Mouse (Mus musculus): Measurements from ENCODE around the gene Capn13.

Capn13 gene

DNA sequence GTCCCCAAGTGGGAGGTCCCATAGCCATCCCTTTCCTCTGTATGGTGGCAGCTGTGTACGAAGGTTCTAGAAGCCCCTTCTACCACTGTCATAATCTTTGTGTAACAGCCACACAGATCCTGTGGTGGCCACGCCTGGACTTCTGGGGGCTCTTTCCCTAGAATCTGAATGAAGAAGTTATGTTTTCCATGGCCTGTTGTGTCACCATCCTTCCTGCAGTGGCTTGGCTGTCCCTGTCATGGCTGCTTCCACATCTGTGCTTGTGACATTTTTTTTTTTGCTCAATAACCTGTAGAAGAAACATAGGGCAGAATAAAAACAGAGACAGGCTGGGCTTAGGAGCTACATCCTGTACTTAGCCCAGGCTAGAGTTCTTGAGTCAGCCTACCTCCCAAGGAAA, at the start of gene Capn13:
Capn13 (minus strand) TSS at position 5 of the 400 bp plus-strand sequence.
- DNase-seq (ENCODE audit: low spot score in 2 of 2) = no peak

DNA sequence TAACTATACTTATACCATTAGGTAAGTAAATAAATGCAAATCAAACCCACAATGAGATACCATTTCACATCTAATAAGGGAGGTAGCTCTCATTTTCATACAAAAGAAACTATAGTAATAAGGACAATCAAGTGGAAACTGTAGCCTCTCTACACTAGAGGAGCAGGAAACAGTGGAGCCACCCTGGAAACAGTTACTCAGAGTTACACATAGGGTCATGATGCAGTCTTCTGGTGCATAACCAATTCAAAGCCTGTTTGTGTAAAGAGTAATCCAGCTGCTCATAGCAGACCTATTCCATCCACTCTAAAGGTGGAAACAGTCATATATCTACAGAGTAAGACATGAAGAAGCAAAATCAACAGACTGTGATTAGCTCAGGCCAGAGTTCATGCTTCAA, 48.4 kb upstream of the Capn13 start:
- DNase-seq (ENCODE audit: low spot score in 2 of 2) = no peak

DNA sequence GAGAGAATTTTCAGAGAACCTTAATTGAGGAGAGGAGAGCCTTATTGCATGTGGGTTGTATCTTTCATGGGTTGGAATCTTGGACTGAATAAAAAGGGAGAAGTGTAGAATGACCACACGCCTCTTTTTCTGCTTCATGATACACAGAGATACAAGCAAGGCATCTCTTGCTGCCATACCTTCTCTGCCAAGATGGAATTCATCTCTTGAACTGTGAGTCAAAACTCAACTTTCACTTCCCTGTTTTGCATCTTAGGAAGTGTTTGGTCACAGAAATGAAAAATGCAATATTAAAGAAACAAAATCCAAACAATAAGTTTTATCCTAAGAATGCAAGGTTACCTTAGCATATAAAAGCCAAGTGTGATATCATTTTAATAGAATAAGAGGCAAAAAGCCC, 40.1 kb upstream of the Capn13 start:
- no peak for DNase-seq (ENCODE audit: low spot score in 2 of 2)

DNA sequence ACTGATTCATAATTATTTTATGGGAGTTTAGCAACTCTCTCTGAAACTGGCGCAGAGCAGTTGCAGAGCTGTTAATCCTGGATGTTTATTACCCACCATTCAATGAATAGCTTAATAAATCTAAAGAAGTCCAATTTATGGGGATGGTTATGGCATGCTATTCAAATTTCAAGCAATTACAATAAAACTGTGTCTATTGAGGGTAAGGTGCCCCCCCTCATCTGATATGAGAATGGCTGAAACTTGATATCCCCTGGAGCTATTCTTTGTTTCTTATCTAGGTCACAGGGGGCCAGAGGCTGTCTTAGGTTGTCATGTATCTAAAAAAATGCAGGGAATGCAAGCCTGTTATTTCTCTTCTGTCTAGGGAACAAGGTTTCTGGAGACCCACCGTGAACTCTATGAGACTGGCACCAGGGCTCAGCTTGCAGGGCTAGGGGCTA, 31.9 kb upstream of the Capn13 start:
- DNase-seq (ENCODE audit: low spot score in 2 of 2) = no peak

DNA sequence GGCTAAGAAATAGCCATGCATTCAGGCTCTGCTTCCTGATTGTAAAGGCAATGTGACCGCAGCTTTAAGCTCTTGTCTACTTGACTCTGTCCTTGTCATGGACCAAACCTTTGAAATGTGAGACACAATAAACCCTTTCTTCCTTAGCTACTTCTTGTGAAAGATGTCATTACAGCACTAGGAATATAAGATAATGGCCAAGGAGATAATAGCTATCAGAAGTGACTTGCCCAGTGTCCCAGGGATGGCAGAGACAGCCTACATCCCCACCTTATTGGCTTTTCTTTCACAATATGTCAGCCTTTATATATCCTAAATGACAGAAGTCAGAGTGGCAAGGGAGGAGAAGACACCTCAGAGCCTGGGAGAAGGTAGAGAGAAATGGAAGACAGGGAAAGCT, 31.4 kb upstream of the Capn13 start:
- DNase-seq (ENCODE audit: low spot score in 2 of 2) = no peak

DNA sequence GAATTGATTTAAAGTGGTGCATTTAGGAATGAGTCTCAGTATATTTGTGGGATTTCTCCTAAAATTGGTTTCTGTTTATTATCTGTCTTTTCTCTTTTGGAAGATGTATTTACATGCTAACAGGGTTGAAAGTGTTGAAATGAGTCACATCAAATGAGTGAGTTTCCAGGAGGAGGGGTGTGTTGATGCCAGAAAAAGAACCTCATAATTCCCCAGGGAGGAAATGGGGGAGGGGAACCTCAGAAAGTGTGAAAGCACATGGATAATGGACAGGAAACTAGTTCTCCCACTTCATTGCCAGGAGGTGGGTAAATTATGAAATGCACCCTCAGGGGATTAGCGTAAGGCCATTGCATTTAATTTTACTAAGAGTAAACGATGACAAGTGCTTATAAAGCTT, 16.7 kb upstream of the Capn13 start:
- DNase-seq (ENCODE audit: low spot score in 2 of 2) = no peak

DNA sequence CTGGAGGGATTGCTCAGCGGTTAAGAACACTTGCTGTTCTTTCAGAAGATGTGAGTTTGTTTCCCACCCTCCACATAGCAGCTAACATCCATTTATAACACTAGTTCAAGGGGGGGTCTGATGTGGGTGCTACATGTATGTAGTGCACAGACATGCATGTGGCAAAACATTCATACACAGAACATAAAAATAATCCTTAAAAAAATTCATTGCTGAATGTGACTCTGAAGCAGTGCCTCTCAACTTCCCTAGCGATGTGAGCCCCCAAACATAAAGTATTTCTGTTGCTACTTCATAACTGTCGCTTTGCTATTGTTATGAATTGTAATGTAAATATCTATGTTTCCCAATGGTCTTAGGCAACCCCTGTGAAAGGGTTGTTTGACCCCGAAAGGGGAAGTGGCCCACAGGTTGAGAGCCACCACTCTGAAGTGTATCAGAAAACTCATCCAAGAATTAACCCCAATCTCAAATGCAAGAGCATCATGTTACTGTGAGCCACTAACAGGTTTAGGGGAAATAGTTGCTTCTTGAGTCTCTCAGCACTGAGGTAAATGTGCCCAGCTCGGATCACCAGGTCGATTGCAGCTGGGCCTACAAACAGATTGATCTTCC, 15.6 kb upstream of the Capn13 start:
- DNase-seq (ENCODE audit: low spot score in 2 of 2) = no peak

DNA sequence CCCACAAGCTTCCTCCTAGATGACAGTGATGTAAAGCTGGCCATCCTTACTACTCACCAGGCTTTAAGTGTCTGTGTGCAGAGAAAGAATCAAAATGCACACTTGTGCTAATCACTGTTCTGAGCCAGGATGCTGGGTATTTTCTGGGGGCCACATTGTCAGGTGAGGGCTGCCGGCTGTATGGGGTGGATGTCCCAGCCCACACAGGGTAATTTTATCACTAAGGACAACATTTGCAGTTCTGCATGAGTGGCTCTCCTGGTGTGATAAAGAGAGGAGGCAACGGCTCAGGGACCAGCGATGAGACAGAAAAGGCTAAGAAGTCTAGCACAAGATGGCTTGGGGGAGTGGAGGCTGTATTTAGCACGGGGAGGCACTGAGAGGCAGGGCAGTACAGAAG, 11.2 kb upstream of the Capn13 start:
- DNase-seq (ENCODE audit: low spot score in 2 of 2) = no peak

DNA sequence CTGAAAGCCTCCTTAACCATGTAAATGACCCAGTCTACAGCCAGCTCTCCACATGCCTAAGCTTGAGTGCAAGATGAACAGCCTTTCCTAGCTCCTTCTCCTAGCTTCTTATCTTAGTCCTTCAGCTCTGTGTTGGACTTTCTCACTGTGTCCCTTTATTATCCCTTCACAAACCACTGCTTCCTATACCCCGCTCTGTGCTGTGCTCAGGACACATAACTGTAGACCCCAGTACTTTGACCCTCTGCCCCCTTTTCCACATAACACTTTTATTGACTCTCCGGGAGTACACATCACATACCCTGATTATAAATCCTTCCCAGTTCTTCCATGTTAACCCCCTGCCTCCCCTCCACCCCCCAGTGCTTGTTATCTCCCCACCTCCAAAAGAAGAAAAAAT, 606 bp upstream of the Capn13 start:
- no peak for DNase-seq (ENCODE audit: low spot score in 2 of 2)

DNA sequence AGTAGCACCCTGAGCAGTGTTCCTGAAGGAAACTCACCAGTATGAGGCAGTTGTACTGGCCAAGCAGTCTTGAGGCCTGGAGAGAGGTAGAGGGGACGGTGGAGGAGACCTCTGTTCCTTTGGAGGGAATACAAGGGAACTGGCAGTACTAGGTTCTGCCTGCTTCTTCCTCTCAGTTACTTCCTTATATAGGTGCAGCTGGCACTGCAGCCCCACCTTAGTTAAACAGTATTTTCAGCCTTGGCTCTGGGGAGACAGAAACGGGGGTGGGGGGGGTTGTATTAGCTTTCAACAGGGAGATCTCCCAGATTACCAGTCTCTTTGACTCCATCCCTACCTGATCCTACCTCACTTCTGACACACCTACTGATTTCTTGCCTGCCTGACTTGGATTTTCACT, 1.5 kb downstream of the Capn13 start:
- no peak for DNase-seq (ENCODE audit: low spot score in 2 of 2)

DNA sequence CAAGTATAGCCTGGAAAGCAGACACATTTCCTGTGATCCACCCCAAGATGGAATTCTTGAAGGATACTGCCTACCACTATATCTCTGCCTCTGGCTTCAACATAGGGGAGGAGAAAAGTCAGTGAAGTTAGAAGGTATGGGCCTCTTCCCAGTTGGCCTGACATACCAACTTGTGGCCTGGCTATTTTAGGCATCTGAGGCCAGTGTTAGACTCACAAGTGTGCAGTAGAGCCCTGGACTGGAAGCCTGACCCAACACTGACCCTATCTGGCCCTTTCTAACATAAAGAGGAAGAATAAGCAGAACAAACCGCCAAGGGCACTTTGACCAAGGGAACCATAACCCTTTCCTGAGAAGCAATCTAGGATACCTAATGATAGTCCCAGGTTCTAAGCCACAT, 7.3 kb downstream of the Capn13 start:
- DNase-seq (ENCODE audit: low spot score in 2 of 2) = no peak

DNA sequence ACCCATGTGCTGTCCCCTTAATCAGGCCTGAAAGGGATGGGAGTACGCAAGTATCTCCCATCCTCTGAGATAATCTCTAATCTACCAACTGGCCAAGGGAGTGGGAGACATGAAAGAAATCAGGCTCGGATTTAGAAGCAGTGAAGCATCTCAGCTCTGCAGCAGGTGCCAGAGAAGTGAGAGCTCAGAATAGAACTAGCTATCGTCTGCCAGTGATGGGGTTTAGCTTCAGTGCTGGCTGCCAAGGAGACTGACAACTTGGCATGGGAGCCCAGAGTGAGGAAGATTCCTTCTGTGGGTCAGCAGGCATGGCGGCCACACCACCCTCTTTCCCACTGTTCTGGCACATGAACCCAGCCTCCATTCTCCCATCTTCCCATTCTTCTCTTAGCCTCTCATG, 8.9 kb downstream of the Capn13 start:
- DNase-seq (ENCODE audit: low spot score in 2 of 2) = peak; percentile 16 to 36

DNA sequence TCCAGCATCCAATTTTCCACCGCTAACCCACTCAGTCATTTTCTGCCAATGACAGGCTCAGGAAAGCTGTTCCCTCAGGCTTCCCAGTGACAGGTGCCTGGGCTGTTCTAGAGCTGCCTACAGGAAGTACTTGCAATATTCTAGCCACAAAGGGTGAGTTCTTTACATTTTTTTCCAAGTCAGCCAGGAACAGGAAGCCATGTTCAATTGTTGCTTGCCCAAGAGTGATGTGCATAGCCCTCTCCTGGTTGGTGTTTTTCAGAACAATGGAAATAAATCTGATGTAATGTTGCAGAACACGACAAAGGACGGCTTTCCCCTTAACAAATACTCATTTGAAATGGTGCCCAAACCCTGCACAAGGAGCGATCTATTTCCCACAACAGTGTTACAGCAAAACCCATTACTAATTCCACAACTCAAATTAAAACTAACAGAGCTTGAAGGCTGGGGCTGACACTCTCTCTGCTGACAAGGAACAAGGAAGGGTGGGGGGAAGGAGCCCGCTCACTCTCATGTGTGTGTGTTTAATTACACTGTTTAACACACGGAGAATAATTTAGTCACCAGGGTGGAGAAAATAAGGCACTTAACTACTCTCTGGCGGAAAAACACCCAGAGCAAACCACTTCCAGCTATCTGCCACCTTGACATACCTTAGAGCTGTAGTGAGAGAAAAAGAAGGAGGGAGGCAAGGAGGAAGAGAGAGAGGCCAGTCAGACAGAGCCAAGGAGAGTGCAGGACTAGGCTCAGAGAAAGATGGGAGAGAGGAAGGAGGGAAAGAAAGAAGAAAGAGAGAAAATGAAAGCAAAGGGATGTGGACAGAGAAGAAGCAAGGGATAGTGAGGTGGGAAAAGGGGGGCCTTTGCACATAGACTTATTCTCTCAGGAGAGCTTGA, 10.2 kb downstream of the Capn13 start:
- no peak for DNase-seq (ENCODE audit: low spot score in 2 of 2)

DNA sequence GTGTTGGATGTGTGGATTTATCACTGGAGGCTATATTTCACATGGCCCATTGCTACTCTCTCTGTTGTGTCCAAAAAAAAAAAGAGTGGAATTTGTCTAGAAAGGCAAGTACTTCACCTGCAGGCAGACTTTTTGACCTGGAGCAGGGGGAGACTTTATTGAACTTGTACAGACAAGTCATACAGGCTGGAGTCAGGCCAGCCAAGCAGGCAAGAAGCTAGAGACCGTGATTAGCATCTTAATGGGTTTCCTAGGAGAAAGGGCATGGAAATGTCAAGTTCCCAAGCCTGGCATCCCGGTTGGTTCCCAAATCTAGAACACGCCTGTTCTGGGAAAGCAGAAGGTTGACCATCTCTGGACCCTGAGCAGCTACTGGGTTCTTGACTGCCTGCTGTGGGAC, 11.3 kb downstream of the Capn13 start:
- DNase-seq (ENCODE audit: low spot score in 2 of 2) = no peak

DNA sequence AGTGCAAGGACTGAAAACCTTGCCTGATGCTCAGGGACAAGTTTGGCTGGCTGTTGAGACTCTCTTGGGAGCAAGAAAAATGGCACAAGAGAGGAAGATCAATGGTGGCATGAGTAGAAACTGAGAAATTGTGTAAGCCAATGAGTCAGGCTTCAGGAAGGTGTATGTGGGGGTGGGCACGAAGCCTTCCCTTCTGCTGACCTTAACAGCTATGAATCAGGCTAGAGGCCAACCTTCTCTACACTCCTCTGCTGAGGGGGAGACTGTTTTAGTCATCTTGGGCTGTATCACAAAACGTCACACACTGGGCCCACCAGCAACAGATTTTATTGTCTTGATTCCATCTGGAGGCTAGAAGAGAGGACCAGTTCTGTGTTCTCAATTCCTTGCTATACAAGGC, 14.1 kb downstream of the Capn13 start:
- DNase-seq (ENCODE audit: low spot score in 2 of 2) = no peak

DNA sequence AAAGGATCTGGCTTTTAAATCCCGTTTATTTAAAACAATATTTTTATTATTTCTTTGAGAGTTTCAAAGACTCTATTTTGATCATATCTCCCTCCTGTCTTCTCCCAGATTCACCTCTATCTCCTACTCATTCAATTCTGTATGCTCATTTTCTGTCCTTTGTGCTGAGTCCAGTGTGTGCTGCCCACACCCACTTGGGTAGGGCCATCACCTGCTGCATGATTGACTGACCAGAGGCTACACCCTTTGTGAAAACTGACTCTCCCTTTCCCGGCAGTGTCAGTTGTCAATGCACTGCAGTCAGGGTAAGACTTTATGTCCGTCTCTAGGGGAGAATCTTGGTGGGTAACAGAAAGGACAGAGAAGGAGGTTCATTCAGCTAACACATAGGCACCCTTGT, 14.7 kb downstream of the Capn13 start:
- DNase-seq (ENCODE audit: low spot score in 2 of 2) = no peak

DNA sequence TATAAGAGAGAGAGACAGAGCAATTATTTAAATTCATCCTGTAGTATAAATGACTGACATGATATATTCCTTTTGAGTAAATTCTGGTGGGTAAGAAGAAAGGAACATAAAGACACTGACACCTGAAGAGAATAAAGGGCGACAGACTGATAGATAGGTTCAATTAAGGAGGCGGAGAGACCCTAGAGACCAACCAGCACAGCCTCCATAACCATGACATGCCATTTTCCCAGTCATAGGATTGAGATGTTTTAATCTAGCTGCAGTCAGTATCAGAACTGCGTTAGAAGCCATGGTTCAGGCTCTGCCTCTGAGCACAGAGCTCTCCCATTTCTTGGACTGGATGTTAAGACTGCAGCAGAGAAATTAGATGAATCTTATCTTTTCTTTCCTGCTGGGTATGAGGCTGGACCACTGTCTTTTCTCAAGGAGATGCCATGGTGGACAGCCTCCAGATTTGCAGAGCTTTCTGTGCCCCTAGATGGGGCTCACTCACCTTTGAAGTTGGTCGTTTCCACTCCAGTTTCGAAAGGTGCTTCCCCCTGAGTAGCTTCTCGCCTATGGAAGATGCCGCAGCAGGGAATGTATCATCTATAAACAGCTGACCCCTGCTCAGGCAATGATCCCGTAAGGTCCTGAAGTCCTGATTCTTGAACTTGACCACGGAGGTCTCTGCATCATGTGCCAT, 18.2 kb downstream of the Capn13 start:
- no peak for DNase-seq (ENCODE audit: low spot score in 2 of 2)

DNA sequence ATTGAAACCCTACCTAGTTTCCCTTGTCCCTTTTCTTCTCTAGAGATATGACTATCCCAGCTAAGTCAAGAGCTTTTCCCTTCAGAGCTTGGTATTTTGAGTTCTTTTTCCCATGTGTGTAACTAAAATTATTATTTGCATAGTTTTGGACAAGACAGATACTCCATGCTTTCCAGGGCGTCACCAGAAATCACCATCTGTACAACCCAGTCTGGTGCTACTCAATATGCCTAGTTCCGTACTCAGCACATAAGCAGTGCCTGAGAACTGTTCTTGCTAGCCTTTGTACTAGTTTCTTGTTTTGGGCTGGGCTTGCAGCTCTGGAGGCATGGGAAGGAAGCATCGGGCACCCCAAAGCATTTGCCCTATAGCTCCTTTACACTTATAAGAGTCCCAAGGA, 19.0 kb downstream of the Capn13 start:
- no peak for DNase-seq (ENCODE audit: low spot score in 2 of 2)

DNA sequence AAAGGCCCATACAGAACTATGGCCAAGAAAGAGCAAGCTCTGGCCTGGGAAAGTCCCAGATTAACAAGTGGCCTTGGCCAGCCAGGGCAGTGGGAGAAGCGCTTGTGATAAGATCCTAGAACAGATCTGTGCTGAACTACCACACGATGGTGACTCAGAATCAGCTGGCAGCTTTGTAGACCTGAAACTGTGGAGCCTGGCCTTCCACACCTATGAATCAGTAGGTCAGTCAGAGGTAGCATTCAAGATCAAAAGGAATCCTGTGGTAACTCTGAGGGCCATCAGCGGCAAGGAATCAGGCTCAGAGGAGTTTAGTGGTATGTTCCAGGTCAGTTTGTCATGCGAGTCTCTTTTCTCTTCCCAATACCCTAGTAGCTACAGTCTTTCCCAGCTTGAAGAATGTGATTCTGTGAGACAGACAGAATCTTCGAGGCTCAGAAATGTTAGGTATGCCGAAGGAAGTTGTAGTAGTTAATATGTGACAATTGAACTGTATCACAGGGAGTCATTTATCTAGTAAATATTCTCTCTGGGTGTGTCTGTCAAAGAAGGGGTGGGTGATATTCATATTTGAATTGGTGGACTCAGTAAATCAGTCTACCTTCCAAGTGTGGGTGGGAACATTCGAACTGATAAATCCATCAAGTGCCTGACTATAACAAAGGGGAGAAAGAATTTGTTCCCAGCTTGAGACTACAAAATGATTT, 22.7 kb downstream of the Capn13 start:
- DNase-seq (ENCODE audit: low spot score in 2 of 2) = no peak

DNA sequence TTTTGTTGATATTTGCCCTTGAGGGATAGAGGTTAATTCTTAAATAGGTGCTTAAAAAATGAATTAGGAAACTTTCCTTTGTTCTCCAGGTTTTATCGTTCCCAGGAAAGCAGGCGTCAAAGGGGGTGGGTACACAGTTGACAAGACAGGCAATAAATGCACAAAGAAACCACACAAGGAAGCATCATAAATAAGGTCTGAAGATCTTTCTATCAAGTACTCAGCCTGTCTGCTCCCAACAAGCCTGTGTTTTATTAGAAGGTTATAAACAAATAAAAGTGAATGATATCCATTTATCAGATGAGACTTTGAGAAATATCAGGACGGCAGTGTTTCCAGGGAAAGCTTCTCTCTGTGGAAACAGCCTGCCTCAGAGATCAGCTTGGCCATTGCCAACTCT, 33.3 kb downstream of the Capn13 start:
- DNase-seq (ENCODE audit: low spot score in 2 of 2) = no peak

DNA sequence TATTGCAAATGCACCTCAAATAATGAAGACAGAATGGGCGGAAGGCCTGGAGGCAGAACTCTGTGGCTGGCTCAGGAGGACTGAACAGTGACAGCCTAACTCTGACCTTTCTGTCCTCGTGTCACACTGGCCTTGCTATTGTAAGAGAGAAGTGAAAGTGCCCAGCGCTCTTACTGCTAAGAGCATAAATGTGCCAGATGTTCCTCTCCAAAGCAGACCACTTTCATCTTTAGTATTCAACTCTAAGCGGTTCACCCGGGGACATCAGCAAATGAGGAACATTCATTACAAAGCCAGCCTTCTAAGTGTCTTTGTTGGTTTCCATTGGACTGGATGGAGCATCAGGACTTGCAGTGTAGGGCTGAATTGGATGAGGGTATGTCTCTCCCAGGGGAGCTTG, 39.6 kb downstream of the Capn13 start:
- no peak for DNase-seq (ENCODE audit: low spot score in 2 of 2)
